Mouse (Mus musculus): ENCODE data around the gene Anxa11. TPM values are rescaled to one million over a fixed set of nuclear protein-coding genes. Genes with fewer than 3 reads are reported as not detected.
A peak's percentile ranks its signal among the peaks of the same experiment; 100 is the strongest.

The Anxa11 gene
- not detected in 2 replicates for polyA plus RNA-seq (2012; ENCODE audit: insufficient read depth, insufficient read length, low replicate concordance, missing spikeins)

DNA sequence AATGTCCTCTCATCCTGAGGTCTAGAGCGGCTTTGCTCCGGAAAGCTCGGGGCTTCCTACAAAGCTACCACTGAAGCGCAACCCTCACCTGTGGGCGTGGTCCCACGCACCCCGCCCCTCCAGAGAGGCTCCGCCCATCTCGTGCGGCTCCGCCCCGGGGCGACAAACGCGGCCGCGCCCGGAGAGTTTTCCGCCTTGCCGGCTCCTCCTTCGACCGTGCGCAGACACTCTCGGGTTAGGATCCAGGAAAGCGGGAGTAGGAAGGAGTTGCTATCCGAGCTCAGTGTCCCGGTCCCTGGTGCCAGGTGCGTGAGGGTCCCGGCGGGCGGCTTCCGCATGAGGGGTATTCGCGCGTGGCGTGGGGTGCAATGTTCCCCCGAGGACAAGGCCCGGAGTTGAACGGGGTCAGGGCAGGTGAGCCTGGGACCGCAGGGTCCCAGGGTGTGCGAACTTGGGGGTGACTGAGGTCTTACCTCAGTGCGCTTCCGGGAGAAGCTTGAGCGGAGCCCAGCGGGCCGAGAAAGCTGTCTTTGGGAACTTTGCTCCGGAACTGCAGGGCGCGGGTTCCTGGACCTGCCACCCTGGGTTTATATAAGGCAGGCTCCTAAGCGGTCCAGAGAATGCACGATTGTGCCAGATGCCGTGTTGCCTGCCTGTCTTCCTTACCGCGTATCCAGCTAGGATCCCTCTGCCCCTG lies at the start of gene Anxa11:
Gene Anxa11, plus strand, starts transcription at position 166 of the 697 bp plus-strand sequence.
- WGBS, result 1% methylated on average over 54 of the region's 54 CpGs
- H3K4me3 ChIP-seq (ENCODE audit: insufficient read depth, low read depth, low read length), result peak within 1 kb of the TSS; percentile 56
- H3K4me1 ChIP-seq (ENCODE audit: control insufficient read depth, insufficient read depth, low read length), result peaks cover 13% of the 10 kb centered on the region
- no peak within 1 kb of the TSS for H3K27ac ChIP-seq (ENCODE audit: insufficient read depth, low read depth, low read length)
- TF ChIP-seq CTCF (IDR thresholded peaks at IDR 0.05; ENCODE audit: insufficient read depth, low read depth, low read length) (no peak), POLR2A (IDR thresholded peaks at IDR 0.05; ENCODE audit: insufficient read depth, low read depth, low read length) (no peak)

DNA sequence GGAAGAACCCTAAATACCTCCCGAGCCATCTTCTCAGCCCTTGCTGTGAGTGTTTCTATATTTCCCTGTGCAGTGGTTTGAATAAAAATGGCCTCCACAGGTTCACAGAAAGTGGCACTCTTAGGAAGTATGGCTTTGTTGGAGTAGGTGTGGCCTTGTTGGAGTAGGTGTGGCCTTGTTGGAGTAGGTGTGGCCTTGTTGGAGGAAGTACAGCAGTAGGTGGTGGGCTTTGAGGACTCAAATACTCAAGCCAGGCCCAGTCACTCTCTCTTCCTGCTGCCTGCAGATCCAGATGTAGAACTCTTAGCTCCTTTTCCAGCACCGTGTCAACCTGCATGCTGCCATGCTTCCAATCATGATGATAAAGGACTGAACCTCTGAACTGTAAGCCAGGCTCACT lies 47.6 kb upstream of the Anxa11 start:
- Histone ChIP-seq H3K27ac (ENCODE audit: insufficient read depth, low read depth, low read length) (no peak overlapping the region), H3K4me1 (ENCODE audit: control insufficient read depth, insufficient read depth, low read length) (peaks cover 9% of the 10 kb centered on the region), H3K4me3 (ENCODE audit: insufficient read depth, low read depth, low read length) (no peak overlapping the region)
- TF ChIP-seq POLR2A (IDR thresholded peaks at IDR 0.05; ENCODE audit: insufficient read depth, low read depth, low read length) (no peak), CTCF (IDR thresholded peaks at IDR 0.05; ENCODE audit: insufficient read depth, low read depth, low read length) (no peak)
- WGBS, result 99% methylated on average over 2 of the region's 2 CpGs

DNA sequence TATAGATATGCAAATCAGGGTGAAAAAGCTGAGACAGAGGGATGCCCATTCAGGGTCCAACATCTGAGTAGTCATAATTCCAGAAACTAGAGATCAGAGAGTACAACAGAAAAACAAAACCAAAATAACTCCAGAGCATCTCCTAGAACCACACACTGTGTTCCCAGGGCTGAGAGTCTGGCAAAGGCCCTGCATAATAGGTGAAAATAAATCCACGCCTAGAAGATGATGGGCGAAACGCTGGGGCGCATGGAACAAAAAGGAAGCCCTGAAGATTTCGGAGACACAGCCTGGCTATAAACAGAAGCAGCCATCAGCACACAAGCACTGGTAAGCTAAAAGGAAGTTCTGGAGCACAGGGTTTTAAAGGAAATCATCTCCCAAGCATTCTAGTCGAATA lies 46.9 kb upstream of the Anxa11 start:
- 27% methylated on average over 6 of the region's 6 CpGs for WGBS

DNA sequence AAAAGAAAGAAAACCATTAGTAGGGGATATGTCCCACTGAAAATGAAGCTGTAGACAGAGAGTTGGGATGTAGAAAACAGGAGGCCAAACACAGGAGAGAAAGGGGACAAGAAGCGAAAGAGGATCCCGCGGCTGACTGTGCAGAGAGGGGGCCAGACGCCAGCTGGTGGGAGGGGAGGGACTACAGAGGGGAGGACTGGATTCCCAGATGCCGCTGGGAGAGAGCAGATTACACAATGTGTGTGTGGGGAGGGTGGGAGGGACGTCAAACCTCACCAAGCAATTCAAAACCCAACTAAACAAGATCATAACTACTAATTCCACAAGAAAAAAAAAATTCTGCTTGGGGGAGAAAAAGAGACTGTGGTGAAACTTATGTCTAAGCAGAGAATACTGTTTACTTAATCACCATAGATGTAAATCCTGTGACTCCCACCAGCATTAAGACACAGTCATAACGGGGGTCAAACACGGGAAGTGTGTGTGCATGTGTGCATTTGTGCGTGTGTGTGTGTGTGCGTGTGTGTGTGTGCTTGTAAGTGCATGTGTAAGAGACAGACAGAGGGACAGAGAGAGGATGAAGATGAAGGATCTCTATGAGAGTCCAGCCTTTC lies 46.3 kb upstream of the Anxa11 start:
- WGBS, result 29% methylated on average over 10 of the region's 10 CpGs
- H3K27ac ChIP-seq (ENCODE audit: insufficient read depth, low read depth, low read length), result no peak overlapping the region
- TF ChIP-seq POLR2A (IDR thresholded peaks at IDR 0.05; ENCODE audit: insufficient read depth, low read depth, low read length), result no peak
- no peak for TF ChIP-seq CTCF (IDR thresholded peaks at IDR 0.05; ENCODE audit: insufficient read depth, low read depth, low read length)
- H3K4me1 ChIP-seq (ENCODE audit: control insufficient read depth, insufficient read depth, low read length), result peaks cover 11% of the 10 kb centered on the region
- no peak overlapping the region for H3K4me3 ChIP-seq (ENCODE audit: insufficient read depth, low read depth, low read length)

More for the DNA sequence above, 46.9 kb upstream of the Anxa11 start:
- peak overlapping the region; percentile 71; the same call in 1 of the 2 replicates for H3K27ac ChIP-seq (ENCODE audit: insufficient read depth, low read depth, low read length)
- H3K4me3 ChIP-seq (ENCODE audit: insufficient read depth, low read depth, low read length), result no peak overlapping the region
- H3K4me1 ChIP-seq (ENCODE audit: control insufficient read depth, insufficient read depth, low read length), result peaks cover 10% of the 10 kb centered on the region
- TF ChIP-seq POLR2A (IDR thresholded peaks at IDR 0.05; ENCODE audit: insufficient read depth, low read depth, low read length) (no peak), CTCF (IDR thresholded peaks at IDR 0.05; ENCODE audit: insufficient read depth, low read depth, low read length) (no peak)

DNA sequence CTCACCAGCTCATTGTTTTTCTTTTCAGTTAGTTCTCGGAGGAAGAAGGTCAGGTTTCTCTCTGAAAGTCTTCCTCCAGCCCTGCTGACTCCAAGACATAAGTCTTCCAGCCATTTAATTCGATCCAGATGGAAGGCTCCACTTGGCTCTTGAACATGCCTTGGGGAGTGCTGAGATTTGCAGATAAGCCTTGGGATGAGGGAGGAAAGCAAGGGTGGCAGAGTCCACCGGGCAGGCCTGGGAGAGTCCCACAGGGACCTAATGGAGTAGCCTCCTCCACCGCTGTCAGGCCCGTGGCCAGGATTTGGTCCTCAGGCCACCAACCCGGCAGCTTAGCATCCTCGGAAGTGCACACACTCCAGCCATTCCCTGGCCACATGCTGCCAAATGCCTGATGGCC lies 45.3 kb upstream of the Anxa11 start:
- WGBS, result 89% methylated on average over 7 of the region's 7 CpGs
- Histone ChIP-seq H3K4me1 (ENCODE audit: control insufficient read depth, insufficient read depth, low read length) (peaks cover 11% of the 10 kb centered on the region), H3K4me3 (ENCODE audit: insufficient read depth, low read depth, low read length) (no peak overlapping the region), H3K27ac (ENCODE audit: insufficient read depth, low read depth, low read length) (no peak overlapping the region)
- TF ChIP-seq POLR2A (IDR thresholded peaks at IDR 0.05; ENCODE audit: insufficient read depth, low read depth, low read length) (no peak), CTCF (IDR thresholded peaks at IDR 0.05; ENCODE audit: insufficient read depth, low read depth, low read length) (no peak)

DNA sequence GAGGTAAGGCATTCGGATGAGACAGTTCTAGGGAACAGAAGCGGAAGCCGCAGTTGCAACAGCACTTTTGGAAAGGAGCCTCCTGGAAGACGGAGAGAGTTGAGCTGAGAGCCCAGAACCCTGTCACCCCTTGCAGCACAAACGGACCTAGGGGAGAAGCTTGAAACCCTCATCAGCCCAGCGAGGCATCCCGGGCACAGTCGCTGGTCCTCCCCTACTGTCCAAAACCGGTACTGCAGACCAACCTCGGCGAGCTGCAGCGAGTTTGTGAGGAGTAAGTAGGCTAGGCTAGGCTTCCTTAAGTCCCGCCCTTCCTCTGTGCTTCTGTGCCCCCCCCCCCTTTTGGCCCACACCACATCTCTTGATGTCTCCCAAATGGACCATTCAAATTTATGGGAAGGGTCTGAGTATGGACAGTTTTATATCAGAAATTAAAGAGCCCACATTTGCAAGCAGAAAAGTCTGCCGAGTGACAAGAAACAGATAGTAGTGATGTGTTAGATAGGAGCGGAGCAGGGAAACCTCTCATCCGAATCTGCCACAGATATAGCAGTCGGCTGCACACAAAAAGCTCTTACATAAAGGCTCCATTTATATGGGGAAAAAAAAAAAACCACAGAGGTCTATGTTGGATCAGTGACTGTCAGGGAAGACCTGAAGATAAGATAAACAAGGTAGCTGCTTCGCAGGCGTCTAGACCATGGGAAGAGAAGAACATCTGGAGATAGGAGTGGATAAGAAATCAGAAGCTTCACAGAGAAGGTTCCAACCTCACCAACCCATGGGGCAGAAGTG lies 41.6 kb upstream of the Anxa11 start:
- Histone ChIP-seq H3K4me3 (ENCODE audit: insufficient read depth, low read depth, low read length) (no peak overlapping the region), H3K27ac (ENCODE audit: insufficient read depth, low read depth, low read length) (no peak overlapping the region), H3K4me1 (ENCODE audit: control insufficient read depth, insufficient read depth, low read length) (peaks cover 11% of the 10 kb centered on the region)
- TF ChIP-seq POLR2A (IDR thresholded peaks at IDR 0.05; ENCODE audit: insufficient read depth, low read depth, low read length) (no peak), CTCF (IDR thresholded peaks at IDR 0.05; ENCODE audit: insufficient read depth, low read depth, low read length) (peak; percentile 89)
- WGBS, result 31% methylated on average over 19 of the region's 19 CpGs

DNA sequence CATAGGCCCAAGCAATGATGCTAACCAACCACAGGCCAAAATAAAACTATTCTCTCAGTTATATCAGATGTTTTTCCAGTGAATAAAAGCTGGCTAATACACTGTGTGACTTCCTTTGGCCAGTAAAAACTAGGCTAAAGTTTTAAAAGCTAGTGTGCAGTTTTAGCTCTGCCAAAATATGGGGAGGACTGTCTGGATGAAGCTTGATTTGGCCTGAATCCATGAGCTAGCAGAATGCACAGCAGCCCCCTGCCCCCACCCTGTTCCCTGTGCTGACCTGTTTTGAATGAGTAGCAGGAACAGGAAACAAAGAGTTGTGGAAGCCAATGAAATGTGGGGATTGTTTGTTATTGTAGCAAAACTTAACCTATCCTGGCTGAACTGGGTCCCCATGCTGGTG lies 39.4 kb upstream of the Anxa11 start:
- Histone ChIP-seq H3K27ac (ENCODE audit: insufficient read depth, low read depth, low read length) (no peak overlapping the region), H3K4me1 (ENCODE audit: control insufficient read depth, insufficient read depth, low read length) (peaks cover 10% of the 10 kb centered on the region), H3K4me3 (ENCODE audit: insufficient read depth, low read depth, low read length) (no peak overlapping the region)
- TF ChIP-seq CTCF (IDR thresholded peaks at IDR 0.05; ENCODE audit: insufficient read depth, low read depth, low read length), result no peak
- TF ChIP-seq POLR2A (IDR thresholded peaks at IDR 0.05; ENCODE audit: insufficient read depth, low read depth, low read length), result no peak

DNA sequence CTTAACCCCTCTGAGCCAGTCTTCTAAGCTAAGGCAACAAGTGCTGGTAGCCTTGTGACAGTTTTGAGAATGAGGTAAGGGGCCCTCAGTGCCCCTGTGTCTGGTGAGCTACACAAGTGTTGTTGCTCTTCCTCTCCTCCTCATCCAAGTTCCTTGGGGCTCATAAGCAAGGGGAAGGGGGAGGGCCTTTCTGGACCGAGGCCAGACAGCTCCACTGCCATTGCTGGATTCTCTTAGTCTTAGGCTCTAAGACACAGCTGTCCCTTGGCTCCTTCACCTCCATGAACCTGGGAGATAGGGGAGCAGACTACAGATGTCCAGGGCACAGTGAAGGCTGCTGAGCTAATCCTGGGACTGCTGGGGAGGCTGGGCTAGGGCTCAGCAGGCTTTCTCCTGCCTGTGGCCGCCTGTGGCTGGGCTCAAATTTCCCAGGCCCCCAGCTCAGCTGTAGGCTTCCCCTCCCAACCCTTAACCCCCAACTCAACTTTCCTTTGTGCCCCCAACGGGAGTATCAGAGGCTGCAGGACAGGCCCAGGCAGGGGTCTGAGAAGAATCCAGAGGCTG lies 38.6 kb upstream of the Anxa11 start:
- H3K27ac ChIP-seq (ENCODE audit: insufficient read depth, low read depth, low read length), result no peak overlapping the region
- peaks cover 10% of the 10 kb centered on the region for H3K4me1 ChIP-seq (ENCODE audit: control insufficient read depth, insufficient read depth, low read length)
- H3K4me3 ChIP-seq (ENCODE audit: insufficient read depth, low read depth, low read length), result no peak overlapping the region
- TF ChIP-seq CTCF (IDR thresholded peaks at IDR 0.05; ENCODE audit: insufficient read depth, low read depth, low read length) (no peak), POLR2A (IDR thresholded peaks at IDR 0.05; ENCODE audit: insufficient read depth, low read depth, low read length) (no peak)
- whole genome bisulfite sequencing, result 64% methylated on average over 3 of the region's 3 CpGs

All from olfactory bulb, adult 2 months (tissue).